Mouse (Mus musculus) adrenal gland, adult 18-20 months (tissue): ENCODE results near the gene Vil1. TPM values are rescaled to one million over a fixed set of nuclear protein-coding genes. Genes with fewer than 3 reads are reported as not detected.
A peak's percentile ranks its signal among the peaks of the same experiment; 100 is the strongest.
"Not testable (repeated sequence)": the region's sequence is repeated elsewhere in the genome, so short reads cannot be mapped to it uniquely, and the experiment has no call there.

Source experiments
- DNase-seq, 2 experiments: peaks; one replicate each; pipeline ENCODE4 v3.0.0; 2021 to 2022; ENCODE audit warnings: low spot score in 2 of 2
- total RNA-seq, 2 experiments: library from RNA; stranded (reverse); gene quantifications; 1 replicate in 1 of 2; 2 replicates in 1 of 2; pipeline ENCODE4 v1.2.3; 2021

Gene Vil1
- total RNA-seq, 2 experiments from 2014 or later, result 1.8 to 1.9 TPM

- peak; percentile 93 to 94 for DNase-seq
Measured at GRCm38 (mm10) chr1:74386714-74387385, 22.3 kb upstream of the Vil1 start.

- DNase-seq, result no peak
Measured at GRCm38 (mm10) chr1:74387386-74387988, 21.7 kb upstream of the Vil1 start.

DNA sequence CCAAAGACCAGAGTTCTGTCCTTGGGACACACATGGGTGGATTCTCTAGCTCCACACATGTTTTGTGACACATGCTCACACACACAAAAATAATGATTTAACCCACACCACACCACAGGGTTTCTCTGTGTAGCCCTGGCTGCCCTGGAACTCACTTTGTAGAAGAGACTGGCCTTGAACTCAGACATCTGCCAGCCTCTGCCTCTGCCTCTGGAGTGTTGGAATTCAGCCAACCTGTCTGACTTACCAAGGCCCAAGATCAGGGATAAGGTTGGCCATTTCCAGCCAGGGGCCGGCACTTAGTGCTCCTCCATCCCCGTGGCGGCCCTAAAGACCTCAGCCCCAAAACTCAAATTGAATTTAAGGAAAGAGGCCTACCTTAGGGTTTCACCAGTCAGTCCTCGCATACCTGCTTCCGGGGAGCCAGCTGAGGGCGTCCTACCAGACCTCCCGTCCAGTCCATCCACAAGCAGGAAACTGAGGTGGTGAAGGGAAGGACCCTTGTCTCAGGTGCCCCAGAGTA lies 20.7 kb upstream of the Vil1 start:
- peak in 1 of 2 experiments; percentile 33 for DNase-seq

GRCm38 (mm10) chr1:74389831-74390286 lies 19.3 kb upstream of the Vil1 start:
- peak in 1 of 2 experiments; percentile 35 for DNase-seq

DNA sequence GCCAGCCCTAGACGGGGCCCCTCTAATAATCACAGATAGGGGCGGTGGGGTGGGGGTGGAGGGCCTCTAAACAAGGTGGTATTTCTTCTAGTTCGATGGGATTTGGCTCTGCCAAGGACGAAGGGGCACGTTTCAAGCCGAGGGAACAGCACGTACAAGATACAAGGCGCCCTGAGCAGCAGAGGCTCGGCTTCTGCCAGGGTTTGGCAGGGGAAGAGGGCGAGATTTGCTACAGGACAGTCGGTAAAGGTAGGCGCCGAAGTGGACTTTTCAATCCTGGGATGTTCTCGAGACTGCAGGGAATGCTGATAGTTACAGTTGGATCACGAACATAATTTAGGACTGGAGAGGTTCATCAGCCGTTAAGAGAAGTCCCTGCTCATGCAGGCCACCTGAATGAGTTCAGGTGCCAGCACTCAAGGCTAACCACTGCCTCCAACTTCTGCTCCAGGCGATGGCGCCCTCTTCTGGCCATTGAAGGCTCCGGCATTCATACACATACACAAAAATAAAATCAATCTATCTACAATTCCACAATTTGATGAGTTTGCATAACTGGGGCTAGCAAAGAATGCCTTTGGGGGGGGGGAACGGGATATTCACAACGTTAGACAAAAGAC lies 18.8 kb upstream of the Vil1 start:
- peak; percentile 65 to 70 for DNase-seq

GRCm38 (mm10) chr1:74390924-74391748 lies 18.0 kb upstream of the Vil1 start, which contains the start of gene Ctdsp1:
Gene Ctdsp1 (plus strand): TSS chr1:74391509.
- DNase-seq, result peak; percentile 94 to 95

- peak; percentile 77 to 81 for DNase-seq
Measured at GRCm38 (mm10) chr1:74391844-74392441, 17.2 kb upstream of the Vil1 start.

DNA sequence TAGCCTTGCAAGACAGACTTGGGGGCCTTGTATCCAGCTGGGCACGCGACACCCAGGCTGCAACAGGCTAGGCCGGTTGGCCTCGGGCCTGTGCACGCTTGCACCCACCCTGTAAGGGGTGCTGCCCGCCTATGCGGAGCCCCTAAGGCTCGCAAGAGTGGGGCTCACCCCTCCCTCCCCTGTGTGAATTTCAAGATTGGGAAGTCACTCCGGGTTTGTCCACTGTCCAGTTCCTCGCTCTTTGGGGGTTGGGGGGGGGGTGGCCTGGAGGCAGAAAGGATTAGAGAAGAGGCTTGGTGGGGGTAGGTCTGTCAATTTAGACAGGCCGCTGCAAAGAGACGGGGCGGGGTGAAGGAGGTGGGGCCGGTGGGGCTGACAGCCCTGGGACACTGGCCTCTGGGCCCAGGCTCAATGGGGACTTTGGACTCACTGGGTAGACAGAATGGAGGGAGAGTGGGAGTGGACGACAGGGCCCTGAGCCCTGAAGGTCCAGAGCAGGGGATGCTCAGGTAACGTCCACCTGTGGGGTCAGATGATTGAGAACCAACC lies 16.7 kb upstream of the Vil1 start:
- DNase-seq, result peak in 1 of 2 experiments; percentile 29

DNA sequence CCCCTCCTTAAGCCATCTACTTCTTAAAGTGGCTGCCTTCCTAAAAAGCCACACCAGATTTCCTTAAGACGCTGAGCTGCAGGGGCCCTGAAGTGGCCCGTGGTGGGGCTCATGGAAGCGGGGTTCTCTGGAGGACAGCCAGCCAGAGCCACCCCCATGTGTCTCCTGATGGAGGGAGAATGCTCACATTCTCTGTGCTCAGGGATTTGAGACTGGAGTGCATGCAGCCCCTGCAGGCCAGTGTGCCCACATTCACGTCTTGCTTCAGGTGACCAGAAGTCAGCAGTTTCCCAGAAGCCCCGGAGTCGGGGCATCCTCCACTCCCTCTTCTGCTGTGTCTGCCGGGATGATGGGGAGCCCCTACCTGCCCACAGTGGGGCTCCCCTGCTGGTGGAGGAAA lies 16.2 kb upstream of the Vil1 start:
- peak in 1 of 2 experiments; percentile 25 for DNase-seq

DNA sequence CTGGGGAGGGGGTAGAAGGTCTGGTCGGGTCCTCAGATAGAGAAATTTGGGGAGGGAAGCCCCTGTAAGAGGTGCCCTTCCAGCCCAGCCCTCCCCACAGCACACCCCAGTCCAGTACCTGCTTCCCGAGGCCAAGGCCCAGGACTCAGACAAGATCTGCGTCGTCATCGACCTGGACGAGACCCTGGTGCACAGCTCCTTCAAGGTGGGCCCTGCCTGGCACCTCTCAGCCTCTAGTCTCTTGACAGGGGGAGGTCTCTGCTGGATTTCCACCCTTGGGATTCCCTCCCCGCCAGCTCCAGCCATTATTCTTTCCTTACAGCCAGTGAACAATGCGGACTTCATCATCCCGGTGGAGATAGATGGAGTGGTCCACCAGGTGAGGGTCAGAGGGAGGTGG lies 15.5 kb upstream of the Vil1 start:
- DNase-seq, result peak in 1 of 2 experiments; percentile 20

- DNase-seq, result peak in 1 of 2 experiments; percentile 22
Measured at GRCm38 (mm10) chr1:74394311-74394710, 14.9 kb upstream of the Vil1 start.

DNA sequence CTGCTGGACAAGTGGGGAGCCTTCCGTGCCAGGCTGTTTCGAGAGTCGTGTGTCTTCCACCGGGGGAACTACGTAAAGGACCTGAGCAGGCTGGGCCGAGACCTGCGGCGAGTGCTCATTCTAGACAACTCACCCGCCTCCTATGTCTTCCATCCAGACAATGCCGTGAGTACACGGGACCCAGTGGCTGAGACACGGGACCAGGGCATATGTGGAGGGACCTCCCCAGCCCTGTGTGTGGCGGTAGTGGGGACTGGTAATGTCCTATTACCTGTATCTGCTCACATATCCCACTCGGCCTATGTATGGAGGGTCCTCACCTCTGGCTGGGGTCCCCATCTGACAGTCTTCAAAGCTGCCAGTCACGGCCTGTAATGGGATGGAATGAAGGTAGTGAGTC lies 14.3 kb upstream of the Vil1 start:
- DNase-seq, result peak in 1 of 2 experiments; percentile 19

- DNase-seq, result peak in 1 of 2 experiments; percentile 23
Measured at GRCm38 (mm10) chr1:74395290-74395689, 13.9 kb upstream of the Vil1 start.

- not testable (repeated sequence) for DNase-seq
Measured at GRCm38 (mm10) chr1:74396456-74397222, 12.5 kb upstream of the Vil1 start.

GRCm38 (mm10) chr1:74397268-74397918 lies 11.8 kb upstream of the Vil1 start:
- DNase-seq, result peak; percentile 98 to 99

DNA sequence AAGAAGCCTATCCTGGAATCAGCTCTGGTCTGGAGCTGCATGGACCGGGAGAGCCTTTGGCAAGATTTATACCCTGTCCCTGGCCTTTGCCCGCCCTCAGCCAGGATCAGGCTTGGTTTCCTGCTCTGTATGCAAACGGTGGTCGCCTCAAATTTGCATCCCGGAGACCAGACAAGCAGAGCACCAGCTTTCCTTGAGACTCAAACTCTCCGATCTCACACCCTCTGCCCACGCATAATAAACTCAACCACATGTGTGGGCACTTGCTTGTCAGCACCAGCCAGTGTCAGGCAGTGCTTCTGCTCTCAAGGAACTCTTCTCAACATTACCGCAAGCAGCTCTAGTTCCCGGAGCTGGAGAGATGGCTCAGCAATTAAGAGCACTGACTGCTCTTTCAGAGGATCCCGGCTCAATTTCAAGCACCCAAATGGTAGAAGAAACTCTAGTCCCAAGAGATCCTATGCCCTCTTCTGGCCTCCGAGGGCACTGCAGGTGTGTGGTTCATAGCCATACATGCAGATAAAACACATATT lies 11.2 kb upstream of the Vil1 start:
- DNase-seq, result peak; percentile 66 to 68

DNA sequence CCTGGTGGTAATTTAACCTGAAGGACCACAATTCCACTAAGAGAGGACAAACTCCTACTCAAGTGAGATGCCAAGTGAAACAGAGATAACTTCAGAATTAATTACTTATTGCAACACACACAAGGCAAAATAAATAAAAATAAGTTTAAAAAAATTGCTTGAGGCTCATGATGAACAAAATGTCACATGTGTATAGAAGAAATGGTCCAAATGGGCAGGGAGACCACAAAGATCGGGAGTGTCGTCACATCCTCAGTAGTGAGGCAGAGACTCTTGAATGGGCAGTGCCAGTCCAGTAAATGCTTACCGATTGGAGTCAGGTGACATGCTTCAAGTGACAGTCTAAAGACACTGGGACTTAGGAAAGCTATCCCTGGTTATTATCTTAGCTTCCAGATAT lies 8.6 kb upstream of the Vil1 start:
- DNase-seq, result no peak

DNA sequence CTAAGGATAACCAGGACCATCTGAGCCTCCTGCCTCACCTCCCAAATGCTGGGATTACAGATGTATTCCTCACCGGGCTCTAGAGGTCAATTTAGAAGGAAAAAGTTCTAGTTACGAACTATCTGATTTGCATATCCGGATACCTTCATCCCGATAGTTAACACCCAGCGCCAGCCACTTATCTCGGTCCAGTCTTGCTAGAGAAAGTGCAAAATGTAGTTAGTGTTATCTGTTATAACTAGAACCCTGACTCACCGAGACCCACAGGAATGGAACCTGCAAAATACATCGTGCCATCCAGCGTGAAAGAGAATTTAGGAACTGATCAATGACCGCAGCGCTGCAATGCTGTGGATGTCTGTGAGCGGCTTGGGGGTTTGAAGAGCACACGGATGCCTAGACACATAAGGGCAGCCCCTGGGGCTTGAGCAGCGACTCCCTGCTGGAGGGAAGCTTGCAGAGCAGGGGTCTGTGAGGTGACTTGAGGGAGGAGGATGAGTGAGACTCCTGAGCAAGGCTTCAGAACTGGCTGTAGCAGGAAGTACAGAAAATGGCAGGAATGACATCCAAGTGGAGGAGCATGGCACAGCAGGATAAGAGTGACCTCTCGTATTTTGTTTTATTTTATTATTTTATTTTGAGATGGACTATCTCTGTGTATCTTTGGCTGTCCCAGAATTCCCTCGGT lies 8.0 kb upstream of the Vil1 start:
- no peak for DNase-seq
